Mouse (Mus musculus): Measurements from ENCODE around the gene Capn12. TPM values are rescaled to one million over a fixed set of nuclear protein-coding genes. Genes with fewer than 3 reads are reported as not detected.

Capn12 gene
- total RNA-seq (2023): not detected

DNA sequence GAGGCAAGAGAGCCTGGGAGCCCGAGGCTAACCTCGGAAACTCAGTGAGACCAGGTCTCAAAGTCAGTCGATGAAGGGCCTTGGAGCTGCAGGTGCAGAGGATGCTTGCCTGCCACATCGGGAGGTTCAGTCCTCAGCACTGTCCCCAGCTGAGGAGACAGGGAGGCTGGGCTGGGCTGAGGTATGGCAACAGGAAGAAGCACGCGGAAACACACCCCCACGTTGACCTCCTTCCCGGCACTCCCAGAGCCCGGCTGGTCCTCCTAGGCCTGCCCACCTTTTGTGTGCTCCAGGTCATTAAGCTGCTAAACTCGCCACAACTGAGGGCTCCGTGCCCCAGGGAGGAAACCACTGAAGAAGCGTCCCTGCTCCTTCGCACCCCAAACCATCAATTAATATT is at the start of gene Capn12:
Gene Capn12, plus strand, starts transcription at position 224 of the 400 bp plus-strand sequence.

DNA sequence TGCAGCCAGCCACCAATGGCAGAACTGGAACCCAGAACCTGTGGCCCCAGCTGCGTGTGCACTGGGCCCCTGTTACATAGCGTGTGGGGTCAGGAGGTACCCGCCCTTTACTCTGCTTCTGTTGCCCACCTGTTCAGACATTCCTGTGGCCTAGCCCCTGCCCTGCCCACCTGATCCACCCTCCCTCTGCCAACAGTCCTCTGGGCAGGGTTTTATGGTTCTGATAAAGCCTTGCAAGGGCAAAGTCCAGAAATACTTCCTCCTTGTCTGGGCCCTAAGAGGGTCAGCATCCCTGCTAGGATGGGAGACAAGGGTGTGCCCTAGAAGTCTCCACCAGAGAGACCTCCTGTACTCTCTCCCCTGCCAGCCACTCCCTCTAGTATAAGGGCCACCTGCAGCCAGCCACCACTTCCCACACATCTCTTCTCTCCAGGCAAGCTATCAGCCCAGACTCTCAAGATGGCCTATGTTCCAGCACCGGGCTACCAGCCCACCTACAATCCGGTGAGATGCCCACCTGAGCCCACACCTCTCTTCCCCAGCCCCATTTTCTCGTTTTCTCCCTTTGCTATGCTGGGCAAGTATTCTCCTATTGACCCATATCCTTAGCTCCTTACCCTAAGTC is 47.4 kb upstream of the Capn12 start, which contains the start of gene Lgals4:
Gene Lgals4, plus strand, starts transcription at position 132 of the 625 bp plus-strand sequence.

DNA sequence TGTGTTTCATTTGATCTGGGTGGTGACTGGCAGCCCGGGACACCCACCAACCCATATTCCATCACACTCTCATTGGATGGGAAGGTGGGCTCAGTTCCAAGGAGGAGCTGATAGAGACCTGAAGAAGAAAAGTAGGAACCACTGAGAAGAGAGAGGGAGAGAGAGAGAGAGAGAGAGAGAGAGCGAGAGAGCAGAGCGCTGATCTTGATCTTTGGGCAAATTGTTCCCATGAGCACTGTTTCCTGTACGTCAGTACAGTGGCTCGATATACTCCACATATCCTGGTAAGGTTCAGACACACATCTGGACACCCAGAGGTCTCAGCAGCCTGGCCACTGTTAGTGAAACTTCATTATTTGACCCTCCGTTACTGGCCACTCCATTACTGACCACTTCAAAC is 17.7 kb upstream of the Capn12 start, which contains the start of gene Lgals7:
Gene Lgals7, plus strand, starts transcription at position 314 of the 400 bp plus-strand sequence.

Other genes with a start within 250 kb of the Capn12 start
- gene Fbxo27, start 188.6 kb upstream of the Capn12 start, total RNA-seq (2023): 1 to 10 TPM in 1 of 2 experiments, under 1 TPM in 1; 0.37 to 1.1 TPM
- 1 to 10 TPM; 2.3 to 3.5 TPM for gene Fbxo17, start 164.6 kb upstream of the Capn12 start, total RNA-seq (2023)
- 10 to 100 TPM; 18.3 to 19.9 TPM for gene Mrps12, start 139.6 kb upstream of the Capn12 start, total RNA-seq (2023)
- gene Sars2, start 139.4 kb upstream of the Capn12 start, total RNA-seq (2023): 1 to 10 TPM; 8.3 to 9.0 TPM
- not detected for gene Ccer2, start 125.2 kb upstream of the Capn12 start, total RNA-seq (2023)
- gene Sirt2, start 114.7 kb upstream of the Capn12 start, total RNA-seq (2023): 10 to 100 TPM; 63.2 to 65.6 TPM
- gene Nfkbib, start 113.9 kb upstream of the Capn12 start, total RNA-seq (2023): 10 to 100 TPM; 39.1 to 41.4 TPM
- gene Rinl, start 92.5 kb upstream of the Capn12 start, total RNA-seq (2023): 100 to 1,000 TPM in 1 of 2 experiments, 10 to 100 TPM in 1; 91.3 to 113 TPM
- gene Hnrnpl, start 72.9 kb upstream of the Capn12 start, total RNA-seq (2023): 100 to 1,000 TPM; 409 to 451 TPM
- 100 to 1,000 TPM; 101 to 105 TPM for gene Ech1, start 56.2 kb upstream of the Capn12 start, total RNA-seq (2023)
- 10 to 100 TPM; 16.5 to 19.9 TPM for gene Lgals4, start 47.6 kb upstream of the Capn12 start, total RNA-seq (2023)
- not detected for gene Lgals7, start 17.6 kb upstream of the Capn12 start, total RNA-seq (2023)
- 100 to 1,000 TPM; 113 to 116 TPM for gene Actn4, start 80.9 kb downstream of the Capn12 start, total RNA-seq (2023)
- gene Eif3k, start 100.4 kb downstream of the Capn12 start, total RNA-seq (2023): 100 to 1,000 TPM; 178 to 190 TPM
- 10 to 100 TPM; 33.6 to 51.4 TPM for gene Map4k1, start 100.6 kb downstream of the Capn12 start, total RNA-seq (2023)
- under 1 TPM; 0.09 to 0.18 TPM for gene Ryr1, start 243.8 kb downstream of the Capn12 start, total RNA-seq (2023)